Mouse (Mus musculus): ENCODE measurements around the gene Ccin. TPM values are rescaled to one million over a fixed set of nuclear protein-coding genes. Genes with fewer than 3 reads are reported as not detected.

Ccin gene
- polyA plus RNA-seq, 1 experiment = not detected

GRCm38 (mm10) chr4:44010893-44011292 lies 27.6 kb downstream of the Ccin start:
- WGBS = 50% methylated on average over 2 of the region's 2 CpGs
- no peak for DNase-seq (ENCODE audit: low read depth, low spot score)

GRCm38 (mm10) chr4:44011799-44012198 lies 28.5 kb downstream of the Ccin start:
- WGBS = 80% methylated on average over 3 of the region's 3 CpGs
- no peak for DNase-seq (ENCODE audit: low read depth, low spot score)

DNA sequence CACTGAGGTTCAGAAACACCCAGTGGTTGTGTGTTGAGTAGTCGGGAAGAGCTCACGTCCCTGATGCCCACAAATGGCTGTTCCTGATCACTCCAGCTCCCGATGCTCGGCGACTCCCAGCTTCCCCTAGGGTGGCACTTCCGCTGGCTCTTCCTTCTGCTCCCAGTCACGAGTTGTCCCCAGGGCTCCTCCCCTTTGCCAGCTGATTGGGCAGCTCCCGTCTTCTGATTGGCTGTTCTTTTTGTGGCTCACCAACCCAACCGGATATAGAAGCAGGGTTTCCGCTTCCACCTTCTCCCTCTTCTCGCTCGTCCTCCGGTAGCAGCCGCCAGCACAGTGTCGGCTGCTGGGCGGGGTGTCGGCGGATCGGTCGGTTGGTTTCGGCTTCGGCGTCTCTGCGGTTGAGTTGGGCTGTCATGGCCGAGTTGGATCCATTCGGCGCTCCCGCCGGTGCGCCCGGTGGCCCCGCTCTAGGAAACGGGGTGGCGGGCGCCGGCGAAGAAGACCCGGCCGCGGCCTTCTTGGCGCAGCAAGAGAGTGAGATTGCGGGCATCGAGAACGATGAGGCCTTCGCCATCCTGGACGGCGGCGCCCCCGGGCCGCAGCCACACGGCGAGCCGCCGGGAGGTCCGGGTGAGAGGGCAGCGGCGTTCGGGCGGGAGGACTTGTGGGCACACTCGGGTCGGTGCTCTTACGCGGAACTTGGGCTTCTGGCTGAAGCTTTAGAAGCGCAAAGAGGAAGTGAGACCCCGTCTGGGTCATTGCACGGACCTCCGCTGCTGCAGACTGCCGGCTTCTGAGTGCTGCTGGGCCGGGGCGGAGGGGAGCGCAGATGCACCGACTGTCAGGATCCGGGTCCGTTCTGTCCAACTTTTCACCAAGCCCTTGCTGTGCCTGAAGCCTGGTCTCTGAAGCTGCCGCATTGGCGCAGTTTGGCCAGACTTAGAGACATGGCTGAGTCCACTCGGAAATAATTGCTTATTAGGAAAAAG lies 29.4 kb downstream of the Ccin start:
- WGBS = under 1% methylated on average over 77 of the region's 77 CpGs
- DNase-seq (ENCODE audit: low read depth, low spot score) = peak; percentile 89

- WGBS = 14% methylated on average over 11 of the region's 11 CpGs
- DNase-seq (ENCODE audit: low read depth, low spot score) = no peak
Measured at GRCm38 (mm10) chr4:44013391-44014070, 30.2 kb downstream of the Ccin start.

DNA sequence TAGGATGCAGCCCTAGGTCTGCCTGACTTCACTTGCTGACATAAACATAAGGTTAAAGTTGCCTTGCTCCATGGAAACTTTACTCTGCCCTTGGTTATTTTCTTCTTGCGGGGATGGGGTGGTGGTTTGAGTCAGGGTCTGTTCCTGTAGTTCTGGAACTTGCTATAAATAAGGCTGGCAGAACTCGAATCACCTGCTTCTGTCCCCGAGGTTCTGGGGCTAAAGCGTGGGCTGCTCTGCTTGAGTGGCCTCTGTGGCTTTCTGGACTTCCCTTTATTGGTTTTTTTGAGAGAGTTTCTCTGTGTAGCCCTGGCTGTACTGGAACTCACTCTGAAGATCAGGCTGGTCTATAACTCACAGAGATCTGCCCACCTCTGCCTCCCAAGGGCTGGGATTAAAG lies 32.8 kb downstream of the Ccin start:
- WGBS = 73% methylated on average over 4 of the region's 4 CpGs
- DNase-seq (ENCODE audit: low read depth, low spot score) = no peak

DNA sequence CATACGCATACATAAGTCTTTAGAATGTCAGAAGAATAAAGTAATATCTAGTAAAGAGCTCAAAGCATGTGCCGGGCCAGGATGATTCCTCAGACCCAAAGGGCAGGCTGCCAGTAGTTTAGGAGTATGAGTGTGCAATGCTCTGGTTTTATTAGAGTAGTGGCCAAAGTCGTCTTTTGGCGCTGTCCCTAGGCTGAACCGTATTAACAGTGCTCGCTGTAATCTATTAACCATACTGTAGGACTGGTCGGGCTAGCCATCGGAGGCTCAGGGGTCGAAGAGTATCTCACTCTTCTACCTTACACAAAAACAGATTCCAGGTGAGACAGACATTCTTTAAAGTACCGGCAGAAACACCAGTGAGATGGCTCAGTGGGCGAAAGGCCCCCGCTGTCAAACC lies 33.5 kb downstream of the Ccin start:
- 56% methylated on average over 12 of the region's 12 CpGs for WGBS
- no peak for DNase-seq (ENCODE audit: low read depth, low spot score)

DNA sequence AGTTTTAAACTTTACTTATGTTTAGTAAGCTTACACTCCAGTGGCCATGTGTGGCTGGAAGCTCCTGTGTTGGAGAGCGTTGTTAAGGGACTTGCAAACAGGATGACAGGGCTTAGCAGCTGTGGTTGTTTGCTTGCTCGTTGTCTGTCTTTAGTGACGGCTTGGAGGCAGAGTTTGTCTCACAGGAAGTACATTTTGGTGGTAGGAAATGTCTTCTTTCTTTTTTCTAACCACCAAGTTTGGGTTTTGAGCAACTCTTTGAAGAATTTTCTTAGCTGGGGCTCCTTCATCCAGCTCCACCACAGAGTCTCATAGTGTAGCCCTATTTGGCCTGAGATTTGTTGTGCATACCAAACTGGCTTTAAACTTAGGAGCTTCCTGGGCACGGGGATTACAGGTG lies 39.0 kb downstream of the Ccin start:
- 68% methylated on average over 4 of the region's 4 CpGs for WGBS

GRCm38 (mm10) chr4:44022766-44023165 lies 39.5 kb downstream of the Ccin start:
- whole genome bisulfite sequencing = 88% methylated on average over 11 of the region's 11 CpGs
- no peak for DNase-seq (ENCODE audit: low read depth, low spot score)

More for the DNA sequence above, 39.0 kb downstream of the Ccin start:
- DNase-seq (ENCODE audit: low read depth, low spot score) = no peak

DNA sequence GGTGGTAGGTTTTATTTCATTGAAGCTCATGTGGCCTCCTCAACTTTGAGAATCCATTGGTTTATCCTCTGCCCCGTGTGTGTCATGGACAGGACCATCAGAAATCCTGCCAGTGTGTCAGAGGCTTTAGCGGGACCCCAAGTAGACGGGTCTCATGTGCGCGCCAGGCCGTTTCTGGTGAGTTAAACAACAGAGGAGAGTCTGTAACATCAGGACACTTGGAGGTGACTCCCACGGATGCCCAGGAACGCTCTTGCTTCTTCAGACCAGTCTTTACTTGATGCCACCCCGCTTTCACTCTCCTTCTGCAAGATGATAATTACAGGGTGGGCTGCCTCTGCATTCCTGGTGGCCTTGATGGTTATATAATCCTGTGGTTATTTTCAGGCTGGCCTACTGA lies 40.4 kb downstream of the Ccin start:
- no peak for DNase-seq (ENCODE audit: low read depth, low spot score)
- WGBS = 93% methylated on average over 9 of the region's 9 CpGs

DNA sequence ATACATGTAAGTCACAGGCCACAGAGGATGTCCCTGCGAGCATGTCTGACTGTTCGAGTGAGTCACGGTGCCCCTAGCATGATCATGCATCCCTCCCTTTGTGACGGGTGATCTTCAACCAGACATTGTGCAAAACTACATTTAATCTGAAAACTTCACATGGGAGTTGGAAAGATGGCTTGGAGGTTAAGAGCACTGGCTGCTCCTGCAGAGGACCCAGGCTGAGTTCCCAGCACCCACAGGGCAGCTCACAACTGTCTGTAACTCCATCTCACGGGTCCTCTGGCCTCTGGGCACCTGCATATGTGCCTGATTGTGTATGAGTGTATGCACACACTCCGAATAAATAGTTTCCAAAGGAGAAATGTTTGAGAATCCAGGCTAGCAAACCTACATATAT lies 41.0 kb downstream of the Ccin start:
- no peak for DNase-seq (ENCODE audit: low read depth, low spot score)
- 96% methylated on average over 6 of the region's 6 CpGs for WGBS

DNA sequence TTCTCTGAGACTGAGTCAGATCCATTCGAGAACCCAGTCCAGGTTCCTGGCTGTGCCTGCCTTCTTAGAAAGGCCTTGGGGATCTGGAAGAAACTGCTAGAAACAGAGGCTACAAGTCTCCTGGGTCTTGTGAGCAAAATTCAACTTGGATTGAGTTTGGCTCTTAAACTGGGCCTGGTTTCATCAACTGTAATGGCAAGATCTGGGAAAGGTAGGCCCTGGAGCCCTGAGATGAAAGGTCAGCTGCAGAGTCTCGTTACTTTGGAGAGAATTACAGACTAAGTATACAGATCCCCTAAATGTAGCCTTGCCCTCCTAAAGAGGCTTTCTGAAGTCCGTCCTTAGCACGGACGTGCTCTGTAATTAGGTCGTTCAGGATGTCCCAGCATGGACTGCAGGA lies 42.3 kb downstream of the Ccin start:
- 89% methylated on average over 6 of the region's 6 CpGs for WGBS

DNA sequence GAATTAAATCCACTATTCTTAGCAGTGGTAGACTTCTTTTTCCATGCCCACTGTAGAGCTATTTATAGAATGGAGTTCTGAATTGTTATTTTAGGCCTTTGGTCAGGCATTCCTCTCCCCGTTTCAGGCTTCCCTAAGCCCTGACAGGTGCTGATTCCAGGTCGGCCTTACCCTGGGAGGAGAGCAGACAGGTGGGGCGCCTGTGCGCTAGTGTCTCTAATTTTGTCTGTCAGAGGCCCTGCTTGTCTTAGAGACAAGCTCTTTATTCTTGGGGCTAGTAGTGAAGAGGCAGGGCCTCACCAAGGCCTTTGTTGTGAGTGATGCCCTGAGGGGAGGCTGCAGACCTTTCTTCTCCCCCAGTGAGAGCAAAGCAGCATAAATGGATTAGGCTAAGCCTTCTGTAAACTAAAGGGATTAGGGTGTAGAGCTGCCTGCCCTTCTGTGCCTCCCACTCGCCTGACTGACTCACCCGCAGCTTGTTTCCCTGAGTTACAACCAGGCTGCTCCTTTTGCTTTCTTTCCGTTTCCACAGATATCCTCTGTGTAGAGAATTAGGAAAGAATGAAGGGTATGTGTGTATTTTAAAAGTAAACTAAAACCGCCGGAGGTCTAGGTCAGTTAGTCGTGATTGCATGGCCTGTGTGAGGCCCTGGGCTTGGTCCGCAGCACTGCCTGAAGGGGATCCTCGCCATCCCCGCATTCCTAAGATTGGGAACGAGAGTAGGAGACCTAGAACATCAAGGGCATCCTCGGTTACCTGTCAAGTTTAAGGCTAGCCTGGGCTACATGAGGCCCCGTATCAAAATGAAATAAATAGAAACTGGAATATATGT lies 45.2 kb downstream of the Ccin start:
- no peak for DNase-seq (ENCODE audit: low read depth, low spot score)
- WGBS = 63% methylated on average over 16 of the region's 16 CpGs

More for the DNA sequence above, 42.3 kb downstream of the Ccin start:
- DNase-seq (ENCODE audit: low read depth, low spot score) = no peak

DNA sequence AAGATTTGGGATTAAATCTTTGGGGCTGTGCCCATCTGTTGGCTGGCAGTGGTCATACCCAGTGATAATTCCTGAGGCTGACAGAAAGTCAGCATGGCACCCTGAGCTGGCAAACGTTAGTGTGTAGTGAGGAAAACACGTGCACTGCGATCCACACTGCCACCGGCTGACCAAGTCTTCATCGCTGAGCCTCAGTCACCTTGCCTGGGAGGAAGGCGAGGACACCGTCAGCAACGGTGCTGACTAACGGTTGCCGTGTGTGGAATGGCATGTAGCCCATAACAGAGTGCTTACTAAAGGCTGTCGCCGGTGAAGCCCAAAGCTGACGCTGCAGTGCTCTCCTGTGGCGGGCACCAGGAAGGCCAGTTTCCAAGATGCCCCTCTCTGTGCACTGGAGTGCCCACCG lies 46.4 kb downstream of the Ccin start:
- WGBS = 83% methylated on average over 15 of the region's 15 CpGs
- no peak for DNase-seq (ENCODE audit: low read depth, low spot score)

DNA sequence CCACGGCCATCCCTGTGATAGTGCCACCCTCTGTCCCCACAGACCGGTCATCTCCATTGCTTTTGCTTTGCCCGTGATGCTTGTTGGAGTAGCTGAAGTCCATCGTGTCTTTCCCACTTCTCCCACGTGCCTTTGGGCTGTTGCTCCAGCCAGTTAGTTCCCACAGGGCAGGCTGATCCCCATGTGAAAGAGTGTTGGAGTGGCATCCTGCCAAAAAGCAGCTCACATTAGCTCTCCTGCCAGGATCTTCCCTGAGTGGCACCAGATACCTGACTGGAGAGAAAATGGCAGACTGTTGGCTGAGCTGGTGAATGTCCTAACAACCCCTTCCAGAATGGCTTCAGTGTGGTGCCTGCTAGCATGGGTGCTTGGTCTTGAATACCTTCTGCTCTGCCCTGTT lies 48.2 kb downstream of the Ccin start:
- DNase-seq (ENCODE audit: low read depth, low spot score) = no peak
- WGBS = 74% methylated on average over 5 of the region's 5 CpGs

Other genes starting within 250 kb of the Ccin start
- gene Olfr159, start 212.5 kb upstream of the Ccin start, polyA plus RNA-seq (2012; rRNA removed) = not detected in 2 replicates
- gene Olfr156, start 159.6 kb upstream of the Ccin start, polyA plus RNA-seq (2012; rRNA removed) = not detected in 2 replicates
- 0.10 and 0.14 TPM in 2 replicates for gene Olfr157, start 143.3 kb upstream of the Ccin start, polyA plus RNA-seq (2012; rRNA removed)
- not detected in 2 replicates for gene Olfr155, start 131.9 kb upstream of the Ccin start, polyA plus RNA-seq (2012; rRNA removed)
- gene Reck, start 108.0 kb upstream of the Ccin start, polyA plus RNA-seq (2012; rRNA removed) = 2.5 and 4.1 TPM in 2 replicates
- 21.5 and 28.2 TPM in 2 replicates for gene Glipr2, start 26.1 kb upstream of the Ccin start, polyA plus RNA-seq (2012; rRNA removed)
- gene Clta, start 21.0 kb downstream of the Ccin start, polyA plus RNA-seq (2012; rRNA removed) = 166 and 172 TPM in 2 replicates
- gene Gne, start 100.7 kb downstream of the Ccin start, polyA plus RNA-seq (2012; rRNA removed) = 34.3 and 38.8 TPM in 2 replicates